11 mouse cellular contexts compared by ENCODE assay signal in genomic region chr7:37439117-37439844, GRCm38 (mm10).
DNase-seq lines count a peak whose midpoint lies in the region; ATAC-seq and TF ChIP-seq lines count a peak whose summit lies in the region.
"Had no signal": no experiment of that assay in that cellular context is flagged by ENCODE, and none has a peak within 500 bp of the region (broad histone marks: within the 10 kb centered on the region; RNA-seq: fewer than 3 reads in every experiment).

No protein-coding gene starts in this region.

- intact Hi-C loops in gastrocnemius, adult 2 months (cut with DNase I) = no loop called here
- intact Hi-C loops in left cerebral cortex, adult 2 months (cut with DNase I) = no loop called here

- ATAC-seq in midbrain, embryonic 13.5 days = peak; percentile 80
- ATAC-seq: intestine, embryonic 15.5 days had no signal

- H3K27ac ChIP-seq in gastrocnemius, adult 2 months = no peak overlapping the region
- no peak overlapping the region for H3K27ac ChIP-seq in hindbrain, embryonic 10.5 days
- H3K27ac ChIP-seq in midbrain, embryonic 13.5 days = peak overlapping the region; percentile 6; the same call in 1 of the 2 replicates
- no peak overlapping the region for H3K27ac ChIP-seq in left cerebral cortex, adult 2 months
- H3K27ac ChIP-seq: intestine, embryonic 15.5 days; liver, embryonic 14.5 days had no signal

- peaks cover 2% of the 10 kb centered on the region; the same call in 1 of the 2 replicates for H3K9me3 ChIP-seq in hindbrain, embryonic 10.5 days
- H3K9me3 ChIP-seq in midbrain, embryonic 13.5 days = peaks cover 2% of the 10 kb centered on the region; the same call in 1 of the 2 replicates
- H3K9me3 ChIP-seq: intestine, embryonic 15.5 days had no signal

- TF ChIP-seq CTCF in gastrocnemius, adult 2 months (IDR thresholded peaks at IDR 0.05) = no peak
- TF ChIP-seq CTCF in left cerebral cortex, adult 2 months (IDR thresholded peaks at IDR 0.05) = no peak

- peaks cover 10% of the 10 kb centered on the region for H3K4me1 ChIP-seq in hindbrain, embryonic 10.5 days (replicated peaks)
- peaks cover 16% of the 10 kb centered on the region for H3K4me1 ChIP-seq in midbrain, embryonic 13.5 days (replicated peaks)
- H3K4me1 ChIP-seq: intestine, embryonic 15.5 days had no signal

- 64% methylated on average over 16 of the region's 16 CpGs for WGBS in hindbrain, embryonic 10.5 days
- WGBS in midbrain, embryonic 13.5 days = 49% methylated on average over 16 of the region's 16 CpGs

- 0 out of 2 replicates have a peak, but pooled peaks cover 4% of the 10 kb centered on the region for H3K36me3 ChIP-seq in hindbrain, embryonic 10.5 days
- H3K36me3 ChIP-seq in midbrain, embryonic 13.5 days = no peaks in the 10 kb centered on the region
- H3K36me3 ChIP-seq: intestine, embryonic 15.5 days had no signal

- H3K27me3 ChIP-seq in hindbrain, embryonic 10.5 days (ENCODE audit: insufficient read depth, poor library complexity, severe bottlenecking) = no peaks in the 10 kb centered on the region
- no peaks in the 10 kb centered on the region for H3K27me3 ChIP-seq in midbrain, embryonic 13.5 days
- H3K27me3 ChIP-seq: intestine, embryonic 15.5 days had no signal

- peak; percentile 23 for DNase-seq in gastrocnemius, adult 2 months
- no peak for DNase-seq in gastrocnemius, adult 18-20 months (ENCODE audit: low spot score)
- DNase-seq in brain, adult 2 months (ENCODE audit: low read depth, low spot score) = peak; percentile 29
- DNase-seq in hindbrain, embryonic 10.5 days (ENCODE audit: low spot score) = peak; percentile 44
- DNase-seq in liver = no peak
- DNase-seq in left cerebral cortex, adult 2 months (ENCODE audit: extremely low spot score in 1 of 2, low spot score in 2 of 2) = no peak
- DNase-seq in layer of hippocampus, adult 8-10 months (ENCODE audit: low spot score in 2 of 2) = no peak
- DNase-seq: cerebellum, adult 18-20 months had no signal

- H3K9ac ChIP-seq in midbrain, embryonic 13.5 days (replicated peaks) = no peak overlapping the region
- H3K9ac ChIP-seq: intestine, embryonic 15.5 days; liver, embryonic 14.5 days had no signal

- no peak overlapping the region for H3K4me3 ChIP-seq in gastrocnemius, adult 2 months
- no peak overlapping the region for H3K4me3 ChIP-seq in hindbrain, embryonic 10.5 days
- no peak overlapping the region for H3K4me3 ChIP-seq in midbrain, embryonic 13.5 days (replicated peaks)
- H3K4me3 ChIP-seq in left cerebral cortex, adult 2 months = no peak overlapping the region
- H3K4me3 ChIP-seq: intestine, embryonic 15.5 days had no signal

- H3K4me2 ChIP-seq in midbrain, embryonic 13.5 days (replicated peaks) = no peak overlapping the region
- H3K4me2 ChIP-seq: intestine, embryonic 15.5 days had no signal

Comparison
In these comparisons a context has a peak if more than half of its experiments do, and no peak if none do; other contexts are left out.
1. DNase-seq: peak in gastrocnemius, adult 2 months (single experiment), brain, adult 2 months (single experiment) and hindbrain, embryonic 10.5 days (single experiment); none in gastrocnemius, adult 18-20 months (single experiment), liver (single experiment), left cerebral cortex, adult 2 months (0 of 2) and layer of hippocampus, adult 8-10 months (0 of 2).